Mouse (Mus musculus): ENCODE measurements around the gene Ampd3.

- TF ChIP-seq CTCF (IDR thresholded peaks at IDR 0.05; ENCODE audit: borderline replicate concordance, insufficient read depth, low read depth, low read length), result peak; percentile 60; the same call in 1 of the 2 replicates
- TF ChIP-seq POLR2A (IDR thresholded peaks at IDR 0.05; ENCODE audit: borderline replicate concordance, insufficient read depth, low read length), result no peak
Measured at GRCm38 (mm10) chr7:110816037-110816436, 48.0 kb downstream of the Ampd3 start.
